Mouse (Mus musculus): ENCODE measurements around the gene Serpinb8. TPM values are rescaled to one million over a fixed set of nuclear protein-coding genes. Genes with fewer than 3 reads are reported as not detected.

Serpinb8 gene
- polyA plus RNA-seq, 1 experiment from 2014 or later, result 0.31 TPM

Other genes starting within 250 kb of the Serpinb8 start
- not detected in 2 replicates for gene Serpinb11, start 228.8 kb upstream of the Serpinb8 start, polyA plus RNA-seq (2016; fragmentation: Nextera tagmentation; extraction: Ambion mirVana)
- 0.11 TPM in 1 of 2 replicates, not detected in the other for gene Serpinb7, start 190.4 kb upstream of the Serpinb8 start, polyA plus RNA-seq (2016; fragmentation: Nextera tagmentation; extraction: Ambion mirVana)
- gene Serpinb2, start 78.6 kb upstream of the Serpinb8 start, polyA plus RNA-seq (2016; fragmentation: Nextera tagmentation; extraction: Ambion mirVana), result not detected in 2 replicates

All from forebrain, embryonic 10.5 days (tissue).